Mouse (Mus musculus): ENCODE data around the gene Ikbkg. TPM values are rescaled to one million over a fixed set of nuclear protein-coding genes. Genes with fewer than 3 reads are reported as not detected.
"Not testable (repeated sequence)": the region's sequence is repeated elsewhere in the genome, so short reads cannot be mapped to it uniquely, and the experiment has no call there.

The Ikbkg gene
- polyA plus RNA-seq, 1 experiment: not detected

DNA sequence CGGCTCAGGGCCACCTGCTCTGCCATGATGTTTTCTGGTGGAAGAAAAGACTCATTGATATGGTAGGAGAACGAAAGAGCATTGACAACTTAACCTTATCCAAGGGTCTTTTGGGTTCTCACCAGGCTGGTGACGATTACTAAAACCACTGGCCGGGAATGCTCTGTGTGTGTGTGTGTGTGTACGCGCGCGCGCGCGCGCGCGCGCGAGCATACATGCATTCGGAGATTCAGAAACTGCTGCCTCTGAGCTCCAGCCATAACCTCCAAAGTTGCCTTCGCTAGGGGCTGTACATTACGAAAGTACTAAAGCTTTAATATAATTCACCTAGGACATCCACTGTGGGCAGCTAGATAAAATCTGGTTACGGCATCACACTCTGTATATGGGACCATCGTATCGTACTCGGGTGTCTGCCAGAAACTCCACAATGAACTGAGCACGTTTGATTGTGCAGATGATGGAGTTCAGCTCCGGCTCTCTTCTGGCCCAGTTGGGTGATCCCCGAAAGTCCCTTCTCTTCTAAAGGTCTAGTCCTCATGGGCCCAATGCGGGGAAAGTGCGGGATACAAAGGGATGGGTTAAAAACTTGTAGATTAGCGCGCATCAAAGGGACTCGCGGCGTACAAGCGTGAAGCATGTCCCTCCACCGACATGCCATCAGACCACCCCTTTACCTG is 35.2 kb downstream of the Ikbkg start:
- 25% methylated on average over 35 of the region's 35 CpGs for WGBS
- no peak overlapping the region for H3K27ac ChIP-seq (ENCODE audit: insufficient read depth, low read depth, low read length)
- no peak for TF ChIP-seq POLR2A (IDR thresholded peaks at IDR 0.05; ENCODE audit: insufficient read depth, low read depth, low read length)
- no peak for TF ChIP-seq CTCF (IDR thresholded peaks at IDR 0.05; ENCODE audit: insufficient read depth, low read depth, low read length)
- 0 out of 2 replicates have a peak, but pooled peaks cover 4% of the 10 kb centered on the region for H3K4me1 ChIP-seq (ENCODE audit: control insufficient read depth, insufficient read depth, low read length)
- peak overlapping the region; percentile 87 for H3K4me3 ChIP-seq (ENCODE audit: insufficient read depth, low read depth, low read length)

DNA sequence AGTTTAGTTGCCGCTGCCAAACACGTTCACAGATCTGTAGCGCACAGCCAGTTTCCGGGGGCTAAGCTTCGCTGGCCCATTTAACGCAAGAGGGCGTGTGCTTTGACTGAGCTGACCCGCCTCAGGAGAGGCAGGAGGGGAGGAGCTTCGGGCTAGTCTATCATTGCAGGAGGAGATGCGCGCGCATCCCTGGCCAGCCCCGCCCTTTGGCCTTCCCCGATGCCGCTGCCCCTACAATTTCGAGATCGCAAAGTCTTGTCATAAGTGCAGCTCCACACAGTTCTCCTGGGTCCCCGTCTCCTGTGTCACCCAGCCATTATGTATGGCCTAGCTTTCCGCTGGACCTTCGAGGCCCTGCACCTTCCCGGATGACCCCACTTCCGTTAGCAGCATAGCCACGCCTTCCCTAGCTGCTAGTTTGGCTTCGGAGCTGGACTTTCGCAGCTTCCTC is 35.8 kb downstream of the Ikbkg start, which contains the start of gene G6pdx:
G6pdx (minus strand) TSS at position 369 of the 451 bp plus-strand sequence.
- peak within 1 kb of the TSS; percentile 96 for H3K27ac ChIP-seq (ENCODE audit: insufficient read depth, low read depth, low read length)
- H3K4me1 ChIP-seq (ENCODE audit: control insufficient read depth, insufficient read depth, low read length): 0 out of 2 replicates have a peak, but pooled peaks cover 4% of the 10 kb centered on the region
- peak within 1 kb of the TSS; percentile 87 for H3K4me3 ChIP-seq (ENCODE audit: insufficient read depth, low read depth, low read length)
- TF ChIP-seq CTCF (IDR thresholded peaks at IDR 0.05; ENCODE audit: insufficient read depth, low read depth, low read length) (no peak), POLR2A (IDR thresholded peaks at IDR 0.05; ENCODE audit: insufficient read depth, low read depth, low read length) (0 out of 2 replicates have a peak, but pooled peaks have one; percentile 29)
- 11% methylated on average over 25 of the region's 25 CpGs for WGBS

DNA sequence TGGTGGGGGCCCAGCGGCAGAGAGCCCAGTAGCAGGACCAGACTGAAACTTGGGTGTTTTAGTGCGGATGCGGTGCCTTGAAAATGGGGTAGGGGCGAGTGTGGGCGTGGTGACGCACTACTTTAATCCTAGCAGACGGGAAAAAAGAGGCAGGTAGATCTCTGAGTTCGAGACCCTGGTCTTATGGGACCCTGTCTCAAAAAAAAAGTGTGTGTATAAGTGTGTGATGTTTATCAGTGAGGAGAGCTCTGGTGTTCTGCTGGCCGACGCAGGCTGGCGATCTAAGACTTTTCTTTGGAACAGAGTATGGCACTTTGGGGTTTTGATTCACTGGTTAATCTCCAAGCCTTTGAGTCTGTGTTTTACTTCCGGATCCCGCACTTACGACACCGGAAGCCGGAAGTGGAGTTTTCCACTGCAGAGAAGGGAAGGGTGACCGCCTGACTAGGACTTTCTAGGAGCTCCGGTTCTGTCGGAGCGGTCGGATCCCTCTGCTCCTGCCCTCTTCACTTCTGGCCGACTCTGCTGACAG is 36.3 kb downstream of the Ikbkg start:
- Histone ChIP-seq H3K4me3 (ENCODE audit: insufficient read depth, low read depth, low read length) (peak overlapping the region; percentile 87), H3K27ac (ENCODE audit: insufficient read depth, low read depth, low read length) (peak overlapping the region; percentile 96), H3K4me1 (ENCODE audit: control insufficient read depth, insufficient read depth, low read length) (0 out of 2 replicates have a peak, but pooled peaks cover 4% of the 10 kb centered on the region)
- WGBS: 16% methylated on average over 22 of the region's 22 CpGs
- TF ChIP-seq POLR2A (IDR thresholded peaks at IDR 0.05; ENCODE audit: insufficient read depth, low read depth, low read length) (no peak), CTCF (IDR thresholded peaks at IDR 0.05; ENCODE audit: insufficient read depth, low read depth, low read length) (no peak)

DNA sequence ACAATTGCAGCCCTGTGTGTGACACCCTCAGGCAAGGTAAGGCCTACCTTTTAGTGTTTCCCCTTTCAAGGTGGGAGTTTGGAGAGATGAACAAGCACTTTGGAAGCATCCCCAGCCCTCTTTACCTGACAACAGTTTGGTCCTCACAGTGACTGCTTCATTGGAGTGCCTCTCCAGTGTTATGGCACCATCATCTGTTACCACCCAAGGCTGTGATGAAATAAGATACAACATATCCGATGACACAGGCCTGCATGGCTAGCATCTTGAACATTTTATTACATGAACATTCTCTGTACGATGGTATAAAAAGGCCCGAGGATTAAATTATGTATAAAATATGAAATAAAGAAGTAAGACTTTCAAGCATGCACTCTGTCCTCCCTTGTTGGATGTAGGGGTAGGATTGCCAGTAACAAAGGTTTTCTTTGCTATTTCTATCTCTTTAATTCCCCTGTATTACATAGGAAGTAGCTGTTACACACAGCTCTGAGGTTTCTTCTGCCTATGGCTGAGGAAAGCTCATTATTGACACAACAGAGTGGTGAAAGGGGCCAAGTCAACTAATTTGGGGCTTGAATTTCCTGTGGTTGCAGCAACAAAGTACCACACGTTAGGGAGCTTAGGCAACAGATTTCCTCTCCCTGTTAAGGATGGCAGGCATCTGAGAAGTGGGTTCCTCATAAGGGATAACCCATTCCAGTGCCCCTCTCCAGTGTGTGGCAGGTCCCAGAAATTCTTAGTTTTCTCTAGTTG is 58.2 kb downstream of the Ikbkg start:
- WGBS: 80% methylated on average over 4 of the region's 4 CpGs
- TF ChIP-seq POLR2A (IDR thresholded peaks at IDR 0.05; ENCODE audit: insufficient read depth, low read depth, low read length) (no peak), CTCF (IDR thresholded peaks at IDR 0.05; ENCODE audit: insufficient read depth, low read depth, low read length) (no peak)

DNA sequence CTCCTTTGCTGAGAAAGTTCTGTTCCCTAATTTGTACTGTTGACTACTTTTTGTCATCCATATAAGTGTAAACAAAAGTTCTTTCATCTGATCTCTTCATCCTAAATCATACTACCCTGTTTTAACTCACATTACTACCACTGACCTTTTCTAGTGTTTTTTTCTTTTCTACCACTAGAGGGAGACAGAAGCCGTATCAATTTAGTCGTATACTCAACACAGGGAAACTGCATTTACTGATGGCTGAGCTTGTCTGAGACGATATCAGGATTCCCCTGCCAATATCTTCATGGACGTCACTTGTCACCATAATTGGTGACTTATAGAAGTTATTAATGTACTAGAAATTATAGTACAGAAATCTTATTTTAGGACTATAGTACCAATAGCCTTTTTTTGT is 59.7 kb downstream of the Ikbkg start:
- Histone ChIP-seq H3K27ac (ENCODE audit: insufficient read depth, low read depth, low read length) (no peak overlapping the region), H3K4me3 (ENCODE audit: insufficient read depth, low read depth, low read length) (no peak overlapping the region), H3K4me1 (ENCODE audit: control insufficient read depth, insufficient read depth, low read length) (no peaks in the 10 kb centered on the region)
- 8% methylated on average over 4 of the region's 4 CpGs for WGBS
- TF ChIP-seq POLR2A (IDR thresholded peaks at IDR 0.05; ENCODE audit: insufficient read depth, low read depth, low read length) (no peak), CTCF (IDR thresholded peaks at IDR 0.05; ENCODE audit: insufficient read depth, low read depth, low read length) (no peak)

More for the DNA sequence above, 58.2 kb downstream of the Ikbkg start:
- H3K27ac ChIP-seq (ENCODE audit: insufficient read depth, low read depth, low read length): no peak overlapping the region
- no peaks in the 10 kb centered on the region for H3K4me1 ChIP-seq (ENCODE audit: control insufficient read depth, insufficient read depth, low read length)
- H3K4me3 ChIP-seq (ENCODE audit: insufficient read depth, low read depth, low read length): no peak overlapping the region

DNA sequence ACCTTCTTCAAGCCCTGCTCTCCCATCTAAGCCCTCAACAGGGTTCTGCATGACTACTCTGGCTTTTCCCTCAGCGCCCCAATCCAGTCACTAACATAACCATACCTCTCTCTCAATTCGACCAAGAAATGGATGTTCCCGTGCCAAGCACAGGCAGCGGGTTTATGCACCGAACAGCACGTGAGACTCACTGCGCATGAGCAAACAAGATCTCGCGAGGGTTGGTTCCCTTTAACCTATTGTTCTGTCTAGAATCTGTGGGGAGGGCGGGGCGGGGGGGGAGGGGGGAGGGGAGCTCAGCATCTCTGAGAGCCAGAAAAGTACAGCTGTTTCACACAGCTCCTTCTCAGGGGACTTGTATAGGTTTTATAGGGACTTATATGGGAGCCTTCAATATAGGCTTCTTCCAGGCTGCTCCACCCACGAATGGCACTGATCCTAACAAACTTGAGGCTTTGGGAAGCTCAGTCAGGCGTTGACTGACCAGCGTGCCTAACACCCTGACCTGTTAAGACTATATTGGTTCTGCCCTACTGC is 88.3 kb downstream of the Ikbkg start, which contains the start of gene Gm6880:
Gm6880 (minus strand) TSS at position 51 of the 537 bp plus-strand sequence.
- H3K27ac ChIP-seq (ENCODE audit: insufficient read depth, low read depth, low read length); H3K4me1 ChIP-seq (ENCODE audit: control insufficient read depth, insufficient read depth, low read length); H3K4me3 ChIP-seq (ENCODE audit: insufficient read depth, low read depth, low read length): not testable (repeated sequence)
- 71% methylated on average over 13 of the region's 14 CpGs for WGBS

DNA sequence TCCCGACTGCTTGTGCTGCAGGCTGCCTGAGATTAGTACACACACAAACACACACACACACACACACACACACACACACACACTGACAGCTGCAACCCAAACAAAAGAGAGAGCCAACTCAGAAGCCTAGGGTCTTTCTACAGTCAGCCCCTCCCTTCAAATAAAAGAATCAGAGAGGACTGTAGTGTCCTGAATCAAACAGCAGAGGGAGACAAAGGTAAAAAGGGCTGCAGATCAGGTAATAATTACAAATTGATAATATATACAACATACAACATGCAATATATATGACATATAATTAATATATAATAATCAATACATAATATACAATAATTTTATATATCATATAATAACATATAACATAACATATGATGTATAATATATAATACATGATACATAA is 104.0 kb downstream of the Ikbkg start:
- WGBS: 33% methylated on average over 1 of the region's 1 CpGs
- no peak overlapping the region for H3K4me3 ChIP-seq (ENCODE audit: insufficient read depth, low read depth, low read length)
- TF ChIP-seq CTCF (IDR thresholded peaks at IDR 0.05; ENCODE audit: insufficient read depth, low read depth, low read length): no peak
- no peak for TF ChIP-seq POLR2A (IDR thresholded peaks at IDR 0.05; ENCODE audit: insufficient read depth, low read depth, low read length)
- no peak overlapping the region for H3K27ac ChIP-seq (ENCODE audit: insufficient read depth, low read depth, low read length)
- H3K4me1 ChIP-seq (ENCODE audit: control insufficient read depth, insufficient read depth, low read length): no peaks in the 10 kb centered on the region

Other genes with a start within 250 kb of the Ikbkg start
- not detected in 2 replicates for gene Tex28, start 225.5 kb upstream of the Ikbkg start, polyA plus RNA-seq (2012; ENCODE audit: insufficient read depth, insufficient read length, low replicate concordance, missing spikeins)
- gene Tktl1, start 216.0 kb upstream of the Ikbkg start, polyA plus RNA-seq (2012; ENCODE audit: insufficient read depth, insufficient read length, low replicate concordance, missing spikeins): not detected in 2 replicates
- gene Flna, start 143.5 kb upstream of the Ikbkg start, polyA plus RNA-seq (2012; ENCODE audit: insufficient read depth, insufficient read length, low replicate concordance, missing spikeins): 372 TPM in 1 of 2 replicates, not detected in the other
- gene Emd, start 138.6 kb upstream of the Ikbkg start, polyA plus RNA-seq (2012; ENCODE audit: insufficient read depth, insufficient read length, low replicate concordance, missing spikeins): not detected in 2 replicates
- gene Rpl10, start 122.5 kb upstream of the Ikbkg start, polyA plus RNA-seq (2012; ENCODE audit: insufficient read depth, insufficient read length, low replicate concordance, missing spikeins): not detected in 2 replicates
- not detected in 2 replicates for gene Taz, start 111.4 kb upstream of the Ikbkg start, polyA plus RNA-seq (2012; ENCODE audit: insufficient read depth, insufficient read length, low replicate concordance, missing spikeins)
- not detected in 2 replicates for gene Dnase1l1, start 111.0 kb upstream of the Ikbkg start, polyA plus RNA-seq (2012; ENCODE audit: insufficient read depth, insufficient read length, low replicate concordance, missing spikeins)
- gene Atp6ap1, start 96.2 kb upstream of the Ikbkg start, polyA plus RNA-seq (2012; ENCODE audit: insufficient read depth, insufficient read length, low replicate concordance, missing spikeins): 501 and 1,287 TPM in 2 replicates
- 513 and 810 TPM in 2 replicates for gene Gdi1, start 88.3 kb upstream of the Ikbkg start, polyA plus RNA-seq (2012; ENCODE audit: insufficient read depth, insufficient read length, low replicate concordance, missing spikeins)
- 224 TPM in 1 of 2 replicates, not detected in the other for gene Fam50a, start 80.3 kb upstream of the Ikbkg start, polyA plus RNA-seq (2012; ENCODE audit: insufficient read depth, insufficient read length, low replicate concordance, missing spikeins)
- not detected in 2 replicates for gene Plxna3, start 64.2 kb upstream of the Ikbkg start, polyA plus RNA-seq (2012; ENCODE audit: insufficient read depth, insufficient read length, low replicate concordance, missing spikeins)
- not detected in 2 replicates for gene Lage3, start 39.7 kb upstream of the Ikbkg start, polyA plus RNA-seq (2012; ENCODE audit: insufficient read depth, insufficient read length, low replicate concordance, missing spikeins)
- not detected in 2 replicates for gene Ubl4a, start 20.1 kb upstream of the Ikbkg start, polyA plus RNA-seq (2012; ENCODE audit: insufficient read depth, insufficient read length, low replicate concordance, missing spikeins)
- not detected in 2 replicates for gene Slc10a3, start 19.9 kb upstream of the Ikbkg start, polyA plus RNA-seq (2012; ENCODE audit: insufficient read depth, insufficient read length, low replicate concordance, missing spikeins)
- gene Fam3a, start within 50 bp of the Ikbkg start, polyA plus RNA-seq (2012; ENCODE audit: insufficient read depth, insufficient read length, low replicate concordance, missing spikeins): not detected in 2 replicates
- gene G6pdx, start 35.9 kb downstream of the Ikbkg start, polyA plus RNA-seq (2012; ENCODE audit: insufficient read depth, insufficient read length, low replicate concordance, missing spikeins): not detected in 2 replicates
- gene Gm6880, start 88.1 kb downstream of the Ikbkg start, polyA plus RNA-seq (2012; ENCODE audit: insufficient read depth, insufficient read length, low replicate concordance, missing spikeins): not detected in 2 replicates
- not detected in 2 replicates for gene Olfr1326-ps1, start 181.6 kb downstream of the Ikbkg start, polyA plus RNA-seq (2012; ENCODE audit: insufficient read depth, insufficient read length, low replicate concordance, missing spikeins)
- not detected in 2 replicates for gene Olfr1325, start 199.4 kb downstream of the Ikbkg start, polyA plus RNA-seq (2012; ENCODE audit: insufficient read depth, insufficient read length, low replicate concordance, missing spikeins)

Data from olfactory bulb, adult 2 months (tissue).